Mouse (Mus musculus) ovary, adult 18-20 months (tissue): ENCODE data around the gene Epb41.

Experiments used
- DNase-seq: peaks from one replicate; pipeline ENCODE4 v3.0.0; 2022; ENCODE audit warnings: low spot score, mixed read lengths

The Epb41 gene

GRCm38 (mm10) chr4:132043726-132044125 is 31.4 kb downstream of the Epb41 start:
- no peak for DNase-seq

- no peak for DNase-seq
These were observed 33.4 kb downstream of the Epb41 start for GRCm38 (mm10) chr4:132041471-132042332.

GRCm38 (mm10) chr4:132039975-132040645 is 35.0 kb downstream of the Epb41 start:
- DNase-seq, result no peak

- no peak for DNase-seq
These were observed 35.6 kb downstream of the Epb41 start for GRCm38 (mm10) chr4:132039521-132039920.

GRCm38 (mm10) chr4:132038809-132039208 is 36.3 kb downstream of the Epb41 start:
- DNase-seq, result no peak

GRCm38 (mm10) chr4:132037991-132038390 is 37.1 kb downstream of the Epb41 start:
- DNase-seq, result no peak

GRCm38 (mm10) chr4:132037137-132037536 is 38.0 kb downstream of the Epb41 start:
- no peak for DNase-seq

- DNase-seq, result no peak
These were observed 40.9 kb downstream of the Epb41 start for GRCm38 (mm10) chr4:132034242-132034641.

GRCm38 (mm10) chr4:132033183-132033582 is 41.9 kb downstream of the Epb41 start:
- DNase-seq, result no peak

GRCm38 (mm10) chr4:132029851-132030741 is 45.0 kb downstream of the Epb41 start:
- DNase-seq, result no peak

GRCm38 (mm10) chr4:132027806-132028205 is 47.3 kb downstream of the Epb41 start:
- no peak for DNase-seq

GRCm38 (mm10) chr4:132027167-132027566 is 48.0 kb downstream of the Epb41 start:
- DNase-seq, result no peak

- no peak for DNase-seq
These were observed 49.2 kb downstream of the Epb41 start for GRCm38 (mm10) chr4:132025738-132026527.

GRCm38 (mm10) chr4:132025264-132025663 is 49.9 kb downstream of the Epb41 start:
- no peak for DNase-seq

- DNase-seq, result no peak
These were observed 51.3 kb downstream of the Epb41 start for GRCm38 (mm10) chr4:132023816-132024215.

GRCm38 (mm10) chr4:132022639-132023038 is 52.5 kb downstream of the Epb41 start:
- DNase-seq, result no peak

- DNase-seq, result no peak
These were observed 53.2 kb downstream of the Epb41 start for GRCm38 (mm10) chr4:132021883-132022282.

- DNase-seq, result no peak
These were observed 56.6 kb downstream of the Epb41 start for GRCm38 (mm10) chr4:132018547-132018946.

- no peak for DNase-seq
These were observed 59.7 kb downstream of the Epb41 start for GRCm38 (mm10) chr4:132015374-132015773.

- DNase-seq, result no peak
These were observed 63.5 kb downstream of the Epb41 start for GRCm38 (mm10) chr4:132011619-132012018.

GRCm38 (mm10) chr4:132010416-132010815 is 64.7 kb downstream of the Epb41 start:
- no peak for DNase-seq
